Mouse (Mus musculus) lung, postnatal 0 days (tissue): ENCODE results near the gene Ksr2.

Source experiments
- CTCF ChIP-seq: IDR thresholded peaks from 2 replicates; pipeline ENCODE4 v1.5.1; 2016; ENCODE audit warnings: antibody characterized with exemption, mild to moderate bottlenecking
- EP300 ChIP-seq: IDR thresholded peaks from 2 replicates; pipeline ENCODE4 v1.6.1; 2016; ENCODE audit warnings: antibody characterized with exemption, mild to moderate bottlenecking, control low read depth

DNA sequence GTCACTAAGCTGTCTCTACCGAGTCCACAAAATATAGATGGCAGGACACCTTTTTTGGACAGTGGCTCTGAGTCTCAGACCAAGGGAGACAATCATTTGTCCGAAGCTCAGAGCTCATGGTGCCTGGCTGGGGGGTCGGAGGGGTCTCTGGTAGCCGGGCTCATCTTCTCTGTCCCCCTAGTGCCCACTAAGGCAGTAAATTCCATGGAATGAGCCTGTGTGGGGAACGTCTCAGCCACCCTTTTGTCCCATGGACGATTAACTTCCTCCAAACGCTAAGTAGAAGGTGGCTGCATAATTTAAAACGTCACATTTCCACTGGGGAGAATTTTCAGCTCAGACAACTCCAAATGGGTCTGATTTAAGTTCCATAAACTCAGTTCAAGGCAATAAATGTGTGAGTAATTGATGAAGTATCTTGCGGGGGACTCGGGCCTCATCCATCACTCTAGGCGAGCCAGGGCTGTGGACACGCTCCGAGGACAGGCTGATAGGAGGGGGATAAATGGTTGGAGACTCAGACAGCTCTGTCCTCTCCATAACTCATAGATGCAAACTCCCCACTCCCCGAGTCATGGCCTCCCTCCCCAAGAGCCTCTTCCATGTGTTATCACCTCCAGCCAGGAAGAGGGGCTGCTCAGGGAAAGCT lies 237.6 kb downstream of the Ksr2 start:
- no peak for TF ChIP-seq CTCF
- no peak for TF ChIP-seq EP300
